Mouse (Mus musculus): ENCODE data around the gene Med28.

- TF ChIP-seq POLR2A (IDR thresholded peaks at IDR 0.05; ENCODE audit: control insufficient read depth in 1 of 2, insufficient read depth in 1 of 2, low read depth in 1 of 2, low read length in 2 of 2, poor library complexity in 1 of 2) (no peak), GATA1 (IDR thresholded peaks at IDR 0.05; ENCODE audit: low read depth, low read length) (no peak), SMC3 (IDR thresholded peaks at IDR 0.05; ENCODE audit: low read depth, low read length) (no peak), JUND (IDR thresholded peaks at IDR 0.05; ENCODE audit: low read depth, low read length) (no peak), NRF1 (IDR thresholded peaks at IDR 0.05; ENCODE audit: insufficient read depth, low read depth, low read length, poor library complexity, severe bottlenecking) (no peak), NELFE (IDR thresholded peaks at IDR 0.05; ENCODE audit: low read depth, low read length) (no peak), GABPA (IDR thresholded peaks at IDR 0.05; ENCODE audit: low read depth, low read length) (no peak), MAX (IDR thresholded peaks at IDR 0.05; ENCODE audit: low read length) (no peak)
These were observed 45.3 kb upstream of the Med28 start for GRCm38 (mm10) chr5:45474758-45475157.
